Mouse (Mus musculus) regulatory T cell (primary cell): ENCODE measurements at regions not wholly inside any gene's neighbourhood (a gene's known extent, or its start where the extent isn't known, plus 50 kb on each side); places are given as distances from the start of the nearest gene placed in this dataset.

Source experiments
- in situ Hi-C: fragments of 300-600 bp; cut with MboI, MseI; formaldehyde crosslinking; loops from one replicate; pipeline ENCODE4 v1.15.1; 2025; ENCODE audit warnings: high pct_unique_total_duplicates

GRCm38 (mm10) chr4:83915871-83916270 lies 390.5 kb downstream of the Ccdc171 start:
- in situ Hi-C loops: no loop called here

DNA sequence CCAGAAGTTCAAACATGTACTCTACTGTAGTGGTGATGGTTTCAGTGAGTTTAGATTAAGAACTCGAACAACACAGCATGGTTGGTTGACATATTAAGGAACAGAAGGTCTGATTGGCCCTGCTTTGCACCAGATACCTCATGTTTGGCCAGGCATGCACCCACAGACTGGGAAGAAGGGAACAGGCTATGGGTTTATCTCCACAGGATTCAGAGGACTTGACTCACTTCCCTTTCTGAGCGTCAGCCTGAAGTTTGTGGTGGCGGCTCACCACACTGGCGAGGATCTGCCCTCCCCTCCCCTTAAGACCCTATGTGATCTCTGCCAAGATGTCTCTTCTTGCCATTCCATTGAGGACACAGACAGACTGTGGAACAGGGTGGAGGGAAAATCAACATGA lies 391.7 kb downstream of the Ccdc171 start:
- in situ Hi-C loops: no loop called here

GRCm38 (mm10) chr4:83918093-83918492 lies 392.7 kb downstream of the Ccdc171 start:
- in situ Hi-C loops: no loop called here

DNA sequence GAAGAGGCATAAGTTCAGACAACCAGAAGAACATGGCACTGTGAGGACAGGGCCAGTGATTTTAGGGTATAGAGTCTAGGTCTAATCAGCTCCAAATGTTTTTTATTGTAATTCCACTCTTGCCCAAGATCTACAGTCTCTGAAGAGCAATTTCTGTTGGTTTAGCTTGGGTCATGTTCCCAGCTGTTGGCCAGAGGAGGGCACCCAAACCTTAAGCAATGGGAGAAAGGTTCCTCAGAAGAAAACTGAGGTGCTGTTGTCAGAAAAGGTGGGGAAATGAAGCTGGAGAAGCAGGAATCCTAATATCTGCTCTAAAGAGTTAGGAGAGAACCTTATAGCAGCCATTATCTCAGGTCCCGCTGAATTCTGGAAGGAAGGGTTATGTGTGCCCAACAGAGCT lies 393.7 kb downstream of the Ccdc171 start:
- in situ Hi-C loops: no loop called here

GRCm38 (mm10) chr4:83925118-83925842 lies 399.9 kb downstream of the Ccdc171 start:
- in situ Hi-C loops: no loop called here

- in situ Hi-C loops: no loop called here
Measured at GRCm38 (mm10) chr4:83926195-83926731, 400.9 kb downstream of the Ccdc171 start.

DNA sequence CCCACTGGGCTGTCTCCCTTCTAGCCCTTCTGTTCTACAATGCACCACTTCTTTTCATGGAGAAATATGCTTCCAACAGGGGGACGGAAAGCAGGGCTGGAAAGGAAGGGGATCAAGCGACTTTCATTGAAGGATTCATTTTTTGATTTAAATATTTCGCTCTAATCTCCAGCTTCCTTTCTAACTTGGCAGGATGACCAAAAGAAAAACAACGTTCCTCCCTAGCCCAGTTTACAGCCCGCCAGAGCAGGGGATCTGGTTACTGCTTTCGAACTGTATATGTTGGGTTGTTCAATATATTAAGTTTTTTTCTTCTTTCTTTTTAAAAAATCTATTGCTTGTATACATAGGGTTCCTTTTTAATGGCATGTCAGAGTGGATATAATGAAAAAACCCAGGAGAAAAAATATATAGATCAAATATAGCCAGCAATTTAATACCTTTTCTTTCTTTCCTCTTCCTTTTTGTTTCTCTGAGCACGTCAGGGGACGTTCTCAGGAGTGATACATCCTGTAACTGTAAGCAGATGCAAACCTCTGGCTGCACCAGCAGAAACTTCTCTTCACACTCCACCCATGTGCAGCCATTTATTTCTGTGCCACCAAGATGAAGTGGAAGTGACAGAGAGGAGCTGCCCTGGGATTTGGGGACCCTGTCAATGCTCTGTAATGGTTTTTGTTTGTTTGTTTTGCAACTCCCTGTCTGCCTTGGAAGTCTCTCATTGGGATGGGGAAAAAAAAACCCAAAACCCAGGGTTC lies 406.7 kb downstream of the Ccdc171 start:
- in situ Hi-C loops: no loop called here

GRCm38 (mm10) chr4:83941693-83942092 lies 416.3 kb downstream of the Ccdc171 start:
- in situ Hi-C loops: no loop called here

- in situ Hi-C loops: no loop called here
Measured at GRCm38 (mm10) chr4:83949612-83950011, 424.3 kb downstream of the Ccdc171 start.

DNA sequence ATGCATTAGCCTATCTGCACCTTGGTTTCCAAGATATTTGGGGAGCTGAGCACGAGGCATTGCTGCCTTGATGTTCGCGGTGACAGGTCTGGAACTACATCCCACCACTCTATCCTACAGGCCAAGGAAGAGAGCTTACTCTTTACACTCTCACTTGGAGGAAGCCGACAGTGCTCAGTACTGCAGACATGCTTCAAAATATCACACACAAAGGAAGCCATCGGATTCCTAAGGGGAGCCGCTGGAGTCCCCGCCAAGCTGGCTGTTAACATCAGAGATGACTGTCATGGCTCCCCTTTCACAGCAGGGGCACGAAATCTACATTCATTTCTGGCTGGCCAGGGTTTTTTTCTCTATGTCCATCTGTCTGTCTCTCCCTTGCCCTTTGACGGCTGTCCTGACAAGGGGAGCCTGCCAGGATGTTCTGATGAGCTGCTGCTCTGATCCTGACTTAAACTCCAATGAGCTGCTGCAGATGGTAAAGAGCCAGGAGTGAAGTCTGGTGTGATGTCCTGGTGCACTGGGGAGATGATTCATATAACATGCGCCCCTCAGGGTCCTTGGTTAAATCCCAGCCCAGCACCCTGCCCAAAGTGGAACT lies 425.6 kb downstream of the Ccdc171 start:
- in situ Hi-C loops: no loop called here

DNA sequence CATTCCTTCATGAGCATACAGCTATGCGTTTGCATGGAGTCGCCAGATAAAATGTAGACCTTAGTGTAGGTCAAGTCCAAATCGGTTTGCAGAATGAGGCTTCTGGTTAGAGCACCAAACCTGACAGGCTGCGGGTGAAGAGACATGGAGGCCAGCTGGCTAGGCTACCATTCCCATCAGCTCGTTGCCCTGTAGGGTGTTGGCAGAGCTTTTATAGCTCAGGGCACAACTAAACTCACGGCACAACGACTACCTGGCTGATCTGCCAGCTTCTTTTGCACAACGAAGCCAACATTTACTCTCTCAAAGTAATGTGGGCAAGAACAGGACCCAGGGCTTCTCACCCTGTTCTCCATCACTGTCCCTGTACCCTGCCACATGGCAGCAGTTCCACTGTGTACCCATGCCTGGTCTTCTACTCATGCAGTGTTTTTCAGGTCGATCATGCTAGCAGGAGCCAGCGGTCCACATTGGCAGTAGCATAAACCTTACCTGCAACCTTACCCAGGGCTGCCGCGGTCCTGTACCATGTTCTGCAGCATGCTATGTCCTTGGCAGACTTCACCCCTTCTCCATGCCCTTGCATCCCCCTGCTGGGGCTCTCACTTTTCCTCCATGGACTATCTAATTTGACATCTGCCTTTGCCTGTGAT lies 431.0 kb downstream of the Ccdc171 start:
- in situ Hi-C loops: no loop called here

- in situ Hi-C loops: no loop called here
Measured at GRCm38 (mm10) chr4:83957217-83957692, 431.9 kb downstream of the Ccdc171 start.

GRCm38 (mm10) chr4:83966898-83967297 lies 441.6 kb downstream of the Ccdc171 start:
- in situ Hi-C loops: no loop called here

DNA sequence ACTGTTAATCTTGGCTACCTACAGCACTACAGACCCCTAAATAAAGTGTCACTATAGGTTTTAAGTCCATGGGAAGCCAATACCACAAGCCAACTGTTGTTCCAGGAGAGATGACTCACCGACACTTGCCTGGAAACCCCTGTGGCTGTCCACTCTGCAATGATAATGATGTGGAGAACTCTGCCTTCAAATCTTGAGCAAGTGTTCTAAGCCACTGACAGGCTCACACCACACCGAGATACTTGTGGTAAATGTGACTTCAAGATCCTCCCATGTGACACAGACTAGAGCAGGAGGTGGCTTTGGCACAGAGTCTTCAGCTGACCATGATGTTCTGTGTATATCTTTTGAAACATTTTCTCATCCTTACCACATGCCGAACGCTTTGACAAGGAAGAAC lies 447.8 kb downstream of the Ccdc171 start:
- in situ Hi-C loops: no loop called here

DNA sequence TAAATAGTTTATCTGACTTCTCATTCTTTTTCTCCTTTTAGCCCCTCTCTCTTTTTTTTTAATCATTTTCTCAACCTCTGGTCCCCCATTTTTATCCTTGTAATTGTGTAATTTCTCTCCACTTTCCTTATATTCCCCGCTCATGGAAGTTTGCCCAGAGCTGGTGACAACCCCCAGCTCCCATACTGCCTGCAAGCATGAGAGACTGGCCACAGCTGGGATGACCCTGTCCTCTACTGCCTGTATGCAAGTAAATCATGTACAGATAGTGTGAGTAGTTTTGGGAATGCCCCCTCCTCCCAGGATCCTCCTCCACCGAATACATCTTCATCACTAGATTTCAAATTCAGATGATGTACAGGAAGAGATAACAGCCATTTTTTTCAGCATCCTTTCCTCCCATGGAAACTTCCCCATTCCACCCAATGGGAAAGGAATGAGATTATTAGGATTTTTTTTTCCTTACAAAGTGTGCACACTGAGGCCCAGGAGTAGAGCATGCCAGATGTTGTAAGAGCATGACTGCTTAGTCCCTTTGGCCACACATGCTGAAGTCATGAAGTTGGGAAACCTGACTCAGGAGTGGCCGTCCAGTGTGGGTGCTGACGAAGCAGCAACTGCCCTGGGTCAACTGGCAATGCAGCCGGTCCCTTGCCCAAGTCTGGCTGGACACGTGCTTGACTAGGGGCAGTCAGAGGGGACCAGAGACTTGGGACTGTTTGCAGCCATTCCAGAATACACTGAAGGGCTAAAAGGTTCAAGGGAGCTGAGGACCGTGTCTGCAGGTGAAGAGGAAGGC lies 449.1 kb downstream of the Ccdc171 start:
- in situ Hi-C loops: no loop called here

DNA sequence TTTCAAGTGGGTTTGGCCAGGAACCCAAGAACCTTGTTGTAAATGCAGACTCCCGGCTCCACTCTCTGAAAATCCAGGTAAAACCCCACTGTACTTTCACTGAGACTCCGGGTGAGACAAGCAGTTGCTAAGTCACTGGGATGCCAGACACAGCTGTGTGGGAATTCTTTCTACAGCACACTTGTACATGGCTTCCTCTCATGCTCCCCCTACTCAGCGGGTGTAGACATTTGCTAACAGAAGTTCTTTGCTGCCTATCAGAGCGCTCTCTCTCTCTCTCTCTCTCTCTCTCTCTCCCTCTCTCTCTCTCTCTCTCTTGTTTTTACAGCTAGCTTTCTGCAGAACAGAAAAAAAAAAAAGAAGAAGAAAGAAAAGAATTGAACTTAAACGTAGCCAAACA lies 450.2 kb downstream of the Ccdc171 start:
- in situ Hi-C loops: no loop called here

GRCm38 (mm10) chr4:83976067-83976466 lies 450.7 kb downstream of the Ccdc171 start:
- in situ Hi-C loops: no loop called here

GRCm38 (mm10) chr4:83979088-83979487 lies 453.7 kb downstream of the Ccdc171 start:
- in situ Hi-C loops: no loop called here

DNA sequence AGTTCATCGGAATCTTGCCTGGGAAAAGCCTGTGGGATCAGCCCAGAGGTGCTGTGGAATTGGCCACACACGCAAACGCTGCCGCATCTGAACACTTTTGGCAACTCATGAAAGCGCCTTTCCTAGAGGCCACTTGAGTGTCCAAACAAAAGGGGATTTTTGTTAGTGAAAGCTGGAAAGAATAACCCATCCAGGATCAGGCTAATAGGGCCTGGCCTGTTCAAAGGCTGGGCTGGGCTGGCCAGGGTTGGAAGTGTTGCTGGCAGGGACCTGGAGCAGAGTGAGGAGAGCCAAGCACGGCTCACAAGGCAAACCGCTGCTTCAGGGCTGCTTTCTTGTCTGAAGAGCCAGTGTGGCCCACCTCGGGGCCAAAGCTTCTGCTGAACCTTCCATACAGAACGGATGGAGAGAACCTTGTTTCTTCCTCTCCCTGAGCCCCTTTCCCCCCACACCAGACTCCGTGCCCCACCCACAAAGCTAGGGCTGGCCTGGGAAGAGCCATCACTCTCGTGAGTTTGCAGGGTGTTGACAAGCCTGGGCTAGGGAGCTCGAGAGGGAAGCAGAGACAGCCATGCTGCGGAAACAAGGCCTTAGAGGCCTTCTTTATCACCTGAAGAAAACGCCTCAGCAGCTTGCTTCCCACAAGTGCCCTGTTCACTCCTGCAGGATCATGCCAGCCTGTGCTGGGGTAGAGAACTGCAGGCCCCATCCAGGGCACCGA lies 459.5 kb downstream of the Ccdc171 start:
- in situ Hi-C loops: no loop called here

GRCm38 (mm10) chr4:83985451-83985850 lies 460.1 kb downstream of the Ccdc171 start:
- in situ Hi-C loops: no loop called here
